Mouse (Mus musculus) hindbrain, embryonic 14.5 days (tissue): ENCODE measurements around the gene Rerg. TPM values are rescaled to one million over a fixed set of nuclear protein-coding genes. Genes with fewer than 3 reads are reported as not detected.

ENCODE experiments used
- ATAC-seq: fragments of 200-750 bp; cut with Nextera tagmentation; 2 replicates; pipeline ENCODE4 v1.8.0; 2017; ENCODE audit warnings: moderate number of reproducible peaks, mild to moderate bottlenecking, moderate TSS enrichment, moderate library complexity; ENCODE audit not compliant: low FRiP score
- DNase-seq: peaks from one replicate; pipeline ENCODE4 v3.0.0-alpha.2; 2015; ENCODE audit warnings: low spot score
- H3K27ac ChIP-seq: fragments of 300-500 bp; sonication (generic); 2 replicates; pipeline ENCODE4 v1.5.1; 2014; ENCODE audit warnings: mild to moderate bottlenecking, moderate library complexity
- H3K27me3 ChIP-seq: fragments of 300-500 bp; sonication (generic); 2 replicates; pipeline ENCODE4 v1.6.1; 2014; ENCODE audit warnings: mild to moderate bottlenecking, low read length, mixed read lengths; ENCODE audit not compliant: control insufficient read depth, insufficient read depth
- H3K36me3 ChIP-seq: fragments of 300-500 bp; sonication (generic); replicated peaks from 2 replicates; pipeline ENCODE4 v1.6.1; 2014; ENCODE audit not compliant: control insufficient read depth, insufficient read depth
- H3K4me1 ChIP-seq: fragments of 300-500 bp; sonication (generic); replicated peaks from 2 replicates; pipeline ENCODE4 v1.6.1; 2014; ENCODE audit warnings: antibody characterized with exemption, low read length, mixed read lengths; ENCODE audit not compliant: control insufficient read depth, insufficient read depth
- H3K4me2 ChIP-seq: fragments of 300-500 bp; sonication (generic); replicated peaks from 2 replicates; pipeline ENCODE4 v1.6.1; 2014; ENCODE audit warnings: mild to moderate bottlenecking, moderate library complexity
- H3K4me3 ChIP-seq: fragments of 300-500 bp; sonication (generic); replicated peaks from 2 replicates; pipeline ENCODE4 v1.5.1; 2014; ENCODE audit warnings: mild to moderate bottlenecking, low read length
- H3K9ac ChIP-seq: fragments of 300-500 bp; sonication (generic); 2 replicates; pipeline ENCODE4 v1.6.1; 2014
- H3K9me3 ChIP-seq: fragments of 300-500 bp; sonication (generic); 2 replicates; pipeline ENCODE4 v1.6.1; 2016; ENCODE audit warnings: low read length; ENCODE audit not compliant: control insufficient read depth
- WGBS: fragments of 180-500 bp; shearing (Covaris S2); extraction: QIAGEN DNeasy Blood & Tissue Kit; methylation state at CpG from one replicate; pipeline ENCODE4 v1.1.7; 2014; 5-methylcytosine and 5-hydroxymethylcytosine counted together
- polyA plus RNA-seq: library from polyadenylated mRNA; unstranded; fragments of >200 nt; fragmentation: Nextera tagmentation; extraction: Ambion mirVana; gene quantifications from 2 replicates; pipeline ENCODE4 v1.2.1, GENCODE M21; 2014

Rerg gene
- polyA plus RNA-seq, 1 experiment from 2014 or later, result 6.5 TPM

- whole genome bisulfite sequencing, result 69% methylated on average over 26 of the region's 26 CpGs
- Histone ChIP-seq H3K36me3 (no peaks in the 10 kb centered on the region), H3K9ac (no peak overlapping the region), H3K27me3 (no peaks in the 10 kb centered on the region), H3K9me3 (no peaks in the 10 kb centered on the region), H3K4me2 (no peak overlapping the region), H3K27ac (no peak overlapping the region), H3K4me3 (no peak overlapping the region), H3K4me1 (no peaks in the 10 kb centered on the region)
- ATAC-seq (no peak), DNase-seq (no peak)
Measured at GRCm38 (mm10) chr6:137155196-137156137, 14.8 kb downstream of the Rerg start.

DNA sequence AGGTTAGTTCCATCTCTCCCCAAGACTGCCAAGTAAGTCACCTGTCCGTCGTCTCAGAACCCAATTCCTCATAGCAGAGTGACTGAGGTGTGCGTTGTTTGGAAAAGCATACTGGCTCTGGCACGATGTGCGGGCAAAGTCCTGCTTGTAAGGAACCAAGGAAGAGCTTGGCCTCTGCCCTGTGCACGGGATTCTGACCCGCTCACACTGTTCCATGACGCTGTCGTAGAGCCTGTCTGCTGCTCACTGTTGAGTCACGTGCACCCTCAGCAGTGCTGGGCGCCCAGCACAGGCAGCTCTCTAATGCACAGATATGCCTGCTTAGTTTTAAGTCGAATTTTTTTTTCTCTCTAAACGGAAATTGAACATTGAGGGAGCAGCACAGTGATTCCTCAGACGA, 17.3 kb downstream of the Rerg start:
- Histone ChIP-seq H3K4me3 (no peak overlapping the region), H3K4me2 (no peak overlapping the region), H3K4me1 (no peaks in the 10 kb centered on the region), H3K27ac (no peak overlapping the region), H3K27me3 (no peaks in the 10 kb centered on the region), H3K9me3 (no peaks in the 10 kb centered on the region), H3K36me3 (no peaks in the 10 kb centered on the region), H3K9ac (no peak overlapping the region)
- no peak for ATAC-seq
- WGBS, result 90% methylated on average over 14 of the region's 14 CpGs
- DNase-seq, result no peak

DNA sequence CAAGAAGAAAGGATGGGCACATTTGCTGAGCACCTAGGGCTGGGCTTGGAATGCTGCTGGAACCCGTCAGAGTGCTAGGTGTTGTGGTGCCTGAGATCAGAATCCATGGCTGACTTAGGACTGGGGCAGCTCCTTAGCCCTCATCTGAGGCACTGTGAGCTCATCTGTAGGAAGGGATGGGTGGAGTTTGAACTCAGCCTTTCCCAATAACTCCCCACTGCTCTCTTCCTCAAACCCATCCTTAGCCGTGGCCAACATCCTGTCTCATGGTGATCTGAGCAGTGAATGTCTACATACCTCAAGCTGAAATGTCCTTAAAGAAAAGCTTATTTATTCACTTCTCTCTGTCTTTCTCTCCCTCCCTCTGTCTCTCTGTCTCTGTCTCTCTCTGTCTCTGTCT, 19.3 kb downstream of the Rerg start:
- Histone ChIP-seq H3K9me3 (0 out of 2 replicates have a peak, but pooled peaks cover 5% of the 10 kb centered on the region), H3K9ac (no peak overlapping the region), H3K27ac (no peak overlapping the region), H3K4me3 (no peak overlapping the region), H3K4me2 (no peak overlapping the region), H3K36me3 (no peaks in the 10 kb centered on the region), H3K4me1 (no peaks in the 10 kb centered on the region), H3K27me3 (no peaks in the 10 kb centered on the region)
- DNase-seq (no peak), ATAC-seq (no peak)
- 93% methylated on average over 2 of the region's 2 CpGs for WGBS

DNA sequence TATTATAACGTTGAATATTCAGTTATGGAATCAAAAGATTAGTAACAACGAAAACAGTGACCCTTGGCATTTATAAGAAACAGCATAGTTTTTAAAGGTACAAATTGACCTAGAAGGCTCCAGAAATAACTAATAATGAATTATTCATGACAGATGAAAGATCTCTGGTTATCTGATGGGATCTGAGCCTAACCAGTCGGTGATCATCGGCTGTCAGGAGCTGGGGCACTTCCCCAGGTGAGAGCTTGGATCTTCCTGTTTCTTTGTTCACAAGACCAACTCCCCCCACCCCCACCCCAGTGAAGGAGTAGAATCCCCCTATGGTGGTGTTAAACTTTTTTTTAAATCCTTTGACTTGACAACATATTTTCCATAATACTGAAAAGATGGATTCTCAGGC, 20.5 kb downstream of the Rerg start:
- H3K4me1 ChIP-seq, result no peaks in the 10 kb centered on the region
- 0 out of 2 replicates have a peak, but pooled peaks cover 5% of the 10 kb centered on the region for H3K9me3 ChIP-seq
- no peaks in the 10 kb centered on the region for H3K36me3 ChIP-seq
- 79% methylated on average over 4 of the region's 4 CpGs for WGBS
- H3K4me3 ChIP-seq, result no peak overlapping the region
- H3K27ac ChIP-seq, result no peak overlapping the region
- H3K27me3 ChIP-seq, result no peaks in the 10 kb centered on the region
- no peak overlapping the region for H3K4me2 ChIP-seq
- no peak for DNase-seq
- no peak overlapping the region for H3K9ac ChIP-seq
- no peak for ATAC-seq

DNA sequence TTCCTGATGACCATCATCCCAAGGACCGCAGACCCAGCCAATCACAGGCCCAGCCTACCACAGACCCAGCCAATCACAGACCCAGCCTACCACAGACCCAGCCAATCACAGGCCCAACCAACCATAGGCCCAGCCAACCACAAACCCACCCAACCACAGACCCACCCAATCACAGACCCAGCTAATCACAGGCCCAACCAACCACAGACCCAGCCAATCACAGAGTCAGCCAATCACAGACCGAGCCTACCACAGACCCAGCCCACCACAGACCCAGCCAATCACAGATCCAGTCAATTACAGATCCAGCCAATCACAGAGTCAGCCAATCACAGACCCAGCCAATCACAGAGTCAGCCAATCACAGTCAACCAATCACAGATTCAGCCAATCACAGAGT, 23.4 kb downstream of the Rerg start:
- Histone ChIP-seq H3K9ac (no peak overlapping the region), H3K36me3 (no peaks in the 10 kb centered on the region), H3K27me3 (no peaks in the 10 kb centered on the region), H3K4me2 (no peak overlapping the region), H3K9me3 (0 out of 2 replicates have a peak, but pooled peaks cover 5% of the 10 kb centered on the region), H3K4me1 (no peaks in the 10 kb centered on the region), H3K4me3 (no peak overlapping the region), H3K27ac (no peak overlapping the region)
- 100% methylated on average over 2 of the region's 2 CpGs for WGBS
- DNase-seq (no peak), ATAC-seq (no peak)

GRCm38 (mm10) chr6:137145611-137146010, 24.7 kb downstream of the Rerg start:
- Histone ChIP-seq H3K27me3 (no peaks in the 10 kb centered on the region), H3K9me3 (0 out of 2 replicates have a peak, but pooled peaks cover 5% of the 10 kb centered on the region), H3K9ac (no peak overlapping the region), H3K4me1 (no peaks in the 10 kb centered on the region), H3K36me3 (no peaks in the 10 kb centered on the region), H3K27ac (no peak overlapping the region), H3K4me2 (no peak overlapping the region), H3K4me3 (no peak overlapping the region)
- WGBS, result 94% methylated on average over 11 of the region's 11 CpGs
- no peak for ATAC-seq
- DNase-seq, result no peak

- Histone ChIP-seq H3K36me3 (no peaks in the 10 kb centered on the region), H3K27me3 (no peaks in the 10 kb centered on the region), H3K4me3 (no peak overlapping the region), H3K9me3 (0 out of 2 replicates have a peak, but pooled peaks cover 5% of the 10 kb centered on the region), H3K27ac (no peak overlapping the region), H3K4me2 (no peak overlapping the region), H3K4me1 (no peaks in the 10 kb centered on the region), H3K9ac (no peak overlapping the region)
- WGBS, result 46% methylated on average over 11 of the region's 11 CpGs
- ATAC-seq (no peak), DNase-seq (no peak)
Measured at GRCm38 (mm10) chr6:137144958-137145535, 25.2 kb downstream of the Rerg start.

GRCm38 (mm10) chr6:137144526-137144840, 25.8 kb downstream of the Rerg start:
- H3K9ac ChIP-seq, result no peak overlapping the region
- no peaks in the 10 kb centered on the region for H3K4me1 ChIP-seq
- H3K27me3 ChIP-seq, result no peaks in the 10 kb centered on the region
- H3K4me3 ChIP-seq, result no peak overlapping the region
- 0 out of 2 replicates have a peak, but pooled peaks cover 5% of the 10 kb centered on the region for H3K9me3 ChIP-seq
- no peak overlapping the region for H3K27ac ChIP-seq
- DNase-seq (no peak), ATAC-seq (no peak)
- no peaks in the 10 kb centered on the region for H3K36me3 ChIP-seq
- WGBS, result 90% methylated on average over 10 of the region's 10 CpGs
- H3K4me2 ChIP-seq, result no peak overlapping the region

DNA sequence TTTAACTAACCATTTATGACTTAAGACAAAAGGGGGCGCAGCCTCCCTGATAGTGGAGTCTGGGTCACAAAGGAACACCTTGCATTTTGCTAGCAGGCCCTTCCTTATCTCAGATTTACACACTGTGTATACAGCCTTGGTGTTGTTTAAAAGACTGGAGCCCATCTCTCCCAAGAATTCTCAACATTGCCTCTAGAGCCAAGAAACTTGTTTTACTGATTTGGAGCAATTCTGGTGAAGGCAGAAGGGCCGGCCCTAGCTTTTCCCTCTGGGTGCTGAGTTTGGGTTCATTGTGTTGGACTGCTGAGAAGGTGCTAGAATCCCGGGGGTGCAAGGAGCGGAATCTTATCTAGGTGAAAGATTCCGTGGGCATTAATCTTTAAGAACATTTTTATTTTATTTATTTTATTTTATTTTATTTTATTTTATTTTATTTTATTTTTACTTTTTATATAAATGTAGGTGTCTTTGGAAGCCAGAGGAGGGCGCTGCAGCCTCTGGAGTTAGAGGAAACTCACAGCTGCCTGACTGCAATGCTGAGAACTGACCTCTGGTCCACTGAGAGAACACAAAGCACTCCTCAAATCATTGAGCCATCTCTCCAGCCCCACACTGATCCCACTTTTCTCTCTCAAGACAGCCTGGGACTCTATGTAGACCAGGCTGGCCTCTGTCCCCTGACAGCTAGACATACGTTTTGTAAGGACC, 26.3 kb downstream of the Rerg start:
- Histone ChIP-seq H3K27me3 (no peaks in the 10 kb centered on the region), H3K36me3 (no peaks in the 10 kb centered on the region), H3K4me1 (no peaks in the 10 kb centered on the region), H3K4me2 (no peak overlapping the region), H3K9me3 (0 out of 2 replicates have a peak, but pooled peaks cover 5% of the 10 kb centered on the region), H3K9ac (no peak overlapping the region), H3K27ac (no peak overlapping the region), H3K4me3 (no peak overlapping the region)
- WGBS, result 90% methylated on average over 7 of the region's 7 CpGs
- DNase-seq (no peak), ATAC-seq (no peak)
